Mouse (Mus musculus) MEL (cell line): ENCODE results near the gene Got1. TPM values are rescaled to one million over a fixed set of nuclear protein-coding genes. Genes with fewer than 3 reads are reported as not detected.

Source experiments
- DNase-seq: peaks from one replicate; pipeline ENCODE4 v3.0.0; 2011; ENCODE audit warnings: low read depth, low spot score
- H3K27ac ChIP-seq: 2 replicates; pipeline ENCODE4 v1.5.1; 2012; ENCODE audit warnings: low read depth, mild to moderate bottlenecking, control low read depth, low read length, moderate library complexity; ENCODE audit not compliant: control insufficient read depth
- H3K27me3 ChIP-seq, 2 experiments: fragments of 150-350 bp in 1 of 2; sonication (generic) in 1 of 2; 2 replicates each; pipeline ENCODE4 v1.6.1; 2012; ENCODE audit warnings: low read length in 2 of 2, mild to moderate bottlenecking in 2 of 2, improper control_type of control experiment in 1 of 2, moderate library complexity in 1 of 2; ENCODE audit not compliant: insufficient read depth in 2 of 2, control insufficient read depth in 1 of 2
- H3K36me3 ChIP-seq, 2 experiments: 2 replicates each; pipeline ENCODE4 v1.6.1; 2012 to 2014; ENCODE audit warnings: low read length in 2 of 2, improper control_type of control experiment in 1 of 2, inconsistent platforms in 1 of 2, mild to moderate bottlenecking in 1 of 2; ENCODE audit not compliant: insufficient read depth in 2 of 2, control insufficient read depth in 1 of 2
- H3K4me1 ChIP-seq, 2 experiments: fragments of 150-350 bp in 1 of 2; sonication (generic) in 1 of 2; 2 replicates each; pipeline ENCODE4 v1.6.1; 2012; ENCODE audit warnings: low read length in 2 of 2, improper control_type of control experiment in 1 of 2, mild to moderate bottlenecking in 1 of 2; ENCODE audit not compliant: insufficient read depth in 2 of 2, control insufficient read depth in 1 of 2
- H3K4me3 ChIP-seq, 2 experiments: fragments of 150-350 bp in 1 of 2; sonication (generic) in 1 of 2; 2 replicates each; pipeline ENCODE4 v1.5.1; 2012; ENCODE audit warnings: low read depth in 2 of 2, low read length in 2 of 2, mild to moderate bottlenecking in 2 of 2, moderate library complexity in 2 of 2, control low read depth in 1 of 2, improper control_type of control experiment in 1 of 2; ENCODE audit not compliant: control insufficient read depth in 1 of 2, insufficient read depth in 1 of 2
- H3K79me2 ChIP-seq: 2 replicates; pipeline ENCODE4 v1.6.1; 2012; ENCODE audit warnings: mild to moderate bottlenecking, low read length, moderate library complexity; ENCODE audit not compliant: control insufficient read depth, poor library complexity, insufficient read depth
- H3K9ac ChIP-seq: 2 replicates; pipeline ENCODE4 v1.6.1; 2012; ENCODE audit warnings: low read depth, mild to moderate bottlenecking, control low read depth, low read length, moderate library complexity; ENCODE audit not compliant: control insufficient read depth, poor library complexity, severe bottlenecking
- H3K9me3 ChIP-seq: fragments of 150-350 bp; sonication (generic); replicated peaks from 2 replicates; pipeline ENCODE4 v1.6.1; 2012; ENCODE audit warnings: mild to moderate bottlenecking, low read length, improper control_type of control experiment, moderate library complexity; ENCODE audit not compliant: insufficient read depth
- CHD1 ChIP-seq: IDR thresholded peaks from 2 replicates; pipeline ENCODE4 v1.6.1; 2012; ENCODE audit warnings: low read depth, mild to moderate bottlenecking, inconsistent platforms, low read length, improper control_type of control experiment
- CTCF ChIP-seq, 3 experiments: IDR thresholded peaks in 2 of 3; conservative IDR thresholded peaks in 1 of 3; 2 replicates each; pipeline ENCODE4 v1.5.1; 2011 to 2012; ENCODE audit warnings: low read length in 3 of 3, low read depth in 2 of 3, mild to moderate bottlenecking in 2 of 3, improper control_type of control experiment in 1 of 3, inconsistent platforms in 1 of 3, mixed read lengths in 1 of 3, moderate library complexity in 1 of 3; ENCODE audit not compliant: control insufficient read depth in 1 of 3, insufficient read depth in 1 of 3, poor library complexity in 1 of 3, severe bottlenecking in 1 of 3
- GATA1 ChIP-seq: IDR thresholded peaks from 2 replicates; pipeline ENCODE4 v1.6.1; 2011; ENCODE audit warnings: low read depth, low read length, improper control_type of control experiment
- HCFC1 ChIP-seq: IDR thresholded peaks from 2 replicates; pipeline ENCODE4 v1.6.1; 2012; ENCODE audit warnings: low read depth, mild to moderate bottlenecking, inconsistent platforms, low read length, improper control_type of control experiment, moderate library complexity
- KAT2A ChIP-seq: conservative IDR thresholded peaks from 2 replicates; pipeline ENCODE4 v1.6.1; 2012; ENCODE audit warnings: low read depth, low read length, improper control_type of control experiment, inconsistent platforms
- MAFK ChIP-seq: IDR thresholded peaks from 2 replicates; pipeline ENCODE4 v1.6.1; 2011; ENCODE audit warnings: low read depth, mild to moderate bottlenecking, low read length, improper control_type of control experiment, borderline replicate concordance
- MAX ChIP-seq: IDR thresholded peaks from 2 replicates; pipeline ENCODE4 v1.6.1; 2011; ENCODE audit warnings: low read length, improper control_type of control experiment
- MEF2A ChIP-seq: IDR thresholded peaks from 2 replicates; pipeline ENCODE4 v1.6.1; 2014; ENCODE audit warnings: low read depth, mild to moderate bottlenecking, inconsistent platforms, low read length, improper control_type of control experiment; ENCODE audit not compliant: poor library complexity, insufficient replicate concordance, severe bottlenecking; ENCODE audit errors: extremely low read depth
- NELFE ChIP-seq: IDR thresholded peaks from 2 replicates; pipeline ENCODE4 v1.6.1; 2011; ENCODE audit warnings: low read depth, low read length, improper control_type of control experiment
- POLR2A ChIP-seq, 2 experiments: IDR thresholded peaks; 2 replicates each; pipeline ENCODE4 v1.6.1; 2011 to 2012; ENCODE audit warnings: low read length in 2 of 2, mild to moderate bottlenecking in 2 of 2, control low read depth in 1 of 2, improper control_type of control experiment in 1 of 2, low read depth in 1 of 2, moderate library complexity in 1 of 2; ENCODE audit not compliant: control insufficient read depth in 1 of 2, insufficient read depth in 1 of 2, poor library complexity in 1 of 2
- TCF12 ChIP-seq: IDR thresholded peaks from 2 replicates; pipeline ENCODE4 v1.6.1; 2014; ENCODE audit warnings: low read depth, mild to moderate bottlenecking, inconsistent platforms, low read length, improper control_type of control experiment, moderate library complexity
- ZKSCAN1 ChIP-seq: IDR thresholded peaks from 2 replicates; pipeline ENCODE4 v1.6.1; 2012; ENCODE audit warnings: low read depth, mild to moderate bottlenecking, inconsistent platforms, low read length, improper control_type of control experiment, moderate library complexity
- polyA plus RNA-seq, 2 experiments: library from polyadenylated mRNA; stranded (reverse) in 1 of 2; unstranded in 1 of 2; fragments of >175 nt in 1 of 2; fragments of >200 nt in 1 of 2; gene quantifications; 2 replicates each; pipeline versions ENCODE4 v1.2.1 to v1.2.4; 2012; ENCODE audit warnings: low replicate concordance in 2 of 2, low read depth in 1 of 2; ENCODE audit not compliant: insufficient read length in 2 of 2, insufficient read depth in 1 of 2, missing spikeins in 1 of 2
- total RNA-seq: library from RNA; depleted of rRNA; stranded (reverse); fragments of 300-350 nt; gene quantifications from 2 replicates; pipeline ENCODE4 v1.2.3, GENCODE M21; 2012

Gene Got1
- total and polyA plus RNA-seq, 3 experiments, result 60.4 to 213 (median 106) TPM

DNA sequence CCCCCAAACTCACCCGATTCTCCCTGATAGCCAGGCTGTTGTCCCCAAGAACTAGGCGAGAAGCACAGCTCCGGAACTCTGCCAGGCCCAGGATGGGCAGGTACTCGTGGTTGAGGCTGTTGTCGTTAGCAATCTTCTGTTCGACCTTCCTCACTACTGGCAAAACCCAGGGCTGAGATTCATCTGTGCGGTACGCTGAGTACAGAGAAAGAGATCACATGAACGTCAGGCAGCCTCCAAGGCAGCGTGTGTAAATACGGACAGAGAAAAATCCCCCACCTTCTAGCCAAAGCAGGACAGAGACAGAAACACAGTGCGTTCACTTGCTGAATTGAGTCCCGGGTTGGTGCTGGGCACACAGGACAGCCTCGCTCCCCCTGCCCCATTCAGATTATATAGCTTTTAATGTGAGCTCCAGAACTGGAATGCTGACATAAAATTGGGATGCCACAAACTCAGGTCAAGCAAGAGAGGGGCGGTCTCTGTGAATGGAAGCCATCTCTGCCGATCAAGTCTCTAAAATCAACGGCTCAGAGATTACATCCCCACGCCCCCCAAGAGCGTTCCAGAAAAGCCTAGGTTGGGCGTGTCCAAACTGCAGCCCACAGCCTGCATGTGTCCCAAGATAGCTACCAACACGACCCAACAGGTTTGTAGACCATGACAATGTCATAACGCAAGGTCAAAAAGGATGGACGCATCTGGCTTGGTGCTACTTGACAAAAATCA, 8.6 kb downstream of the Got1 start:
- H3K9me3 ChIP-seq, result no peaks in the 10 kb centered on the region
- H3K4me3 ChIP-seq, result no peak overlapping the region
- no peaks in the 10 kb centered on the region for H3K27me3 ChIP-seq
- peaks cover 0 to 22% of the 10 kb centered on the region in 2 experiments; a peak in 2 of 4 replicates for H3K36me3 ChIP-seq
- DNase-seq, result no peak
- H3K9ac ChIP-seq, result no peak overlapping the region
- H3K4me1 ChIP-seq, result no peaks in the 10 kb centered on the region
- peaks cover 36% of the 10 kb centered on the region for H3K79me2 ChIP-seq
- no peak overlapping the region for H3K27ac ChIP-seq
- TF ChIP-seq TCF12 (no peak), MEF2A (no peak), HCFC1 (no peak), POLR2A (IDR thresholded peaks at IDR 0.05; ENCODE audit: control insufficient read depth in 1 of 2, insufficient read depth in 1 of 2, low read depth in 1 of 2, low read length in 2 of 2, poor library complexity in 1 of 2) (no peak), CHD1 (no peak), ZKSCAN1 (no peak), MAFK (no peak), CTCF (IDR thresholded peaks at IDR 0.05 in 2 of 3, conservative IDR thresholded peaks at IDR 0.05 in 1 of 3; ENCODE audit: control insufficient read depth in 1 of 3, insufficient read depth in 1 of 3, low read depth in 2 of 3, low read length in 3 of 3, poor library complexity in 1 of 3, severe bottlenecking in 1 of 3) (no peak), MAX (no peak)

DNA sequence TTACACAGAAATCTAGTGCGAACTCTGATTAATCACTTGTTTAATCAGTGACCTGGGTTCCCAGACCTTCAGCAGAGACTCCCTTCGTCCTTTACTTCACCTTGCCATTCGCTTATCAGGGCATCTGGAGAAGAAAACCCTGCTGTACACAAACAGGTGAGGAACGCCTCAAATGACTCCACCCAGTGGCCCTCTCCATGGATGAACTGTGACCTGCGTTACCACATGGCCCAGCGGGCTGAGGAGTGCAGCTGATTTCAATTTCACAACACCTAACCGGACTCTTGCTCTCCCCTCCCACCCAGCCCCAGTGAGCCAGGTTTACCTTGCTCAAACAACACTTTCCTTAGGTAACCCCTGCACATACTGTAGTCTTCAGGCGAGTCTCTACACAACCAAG, 10.5 kb downstream of the Got1 start:
- H3K9ac ChIP-seq, result no peak overlapping the region
- peaks cover 0 to 25% of the 10 kb centered on the region in 2 experiments; a peak in 2 of 4 replicates for H3K36me3 ChIP-seq
- no peaks in the 10 kb centered on the region for H3K27me3 ChIP-seq
- peaks cover 21% of the 10 kb centered on the region for H3K79me2 ChIP-seq
- H3K4me1 ChIP-seq, result no peaks in the 10 kb centered on the region
- DNase-seq, result no peak
- TF ChIP-seq NELFE (no peak), CHD1 (no peak), GATA1 (no peak), KAT2A (no peak)
- no peaks in the 10 kb centered on the region for H3K9me3 ChIP-seq
- H3K4me3 ChIP-seq, result no peak overlapping the region
- no peak overlapping the region for H3K27ac ChIP-seq
